In genomic region chr13:15018811-15019745, GRCm38 (mm10) we compare ENCODE assay signal across 11 mouse cellular contexts.
DNase-seq lines count a peak whose midpoint lies in the region; ATAC-seq and TF ChIP-seq lines count a peak whose summit lies in the region.
"Had no signal": no experiment of that assay in that cellular context is flagged by ENCODE, and none has a peak within 500 bp of the region (broad histone marks: within the 10 kb centered on the region; RNA-seq: fewer than 3 reads in every experiment).

No protein-coding gene starts in this region.

- no peak for TF ChIP-seq POLR2A in thymus, adult 2 months (IDR thresholded peaks at IDR 0.05; ENCODE audit: control insufficient read depth, extremely low read depth, insufficient read depth, low read length, poor library complexity)

- no peaks in the 10 kb centered on the region for H3K27me3 ChIP-seq in limb, embryonic 12.5 days
- H3K27me3 ChIP-seq in limb, embryonic 10.5 days (ENCODE audit: low read depth, poor library complexity, severe bottlenecking) = no peaks in the 10 kb centered on the region
- H3K27me3 ChIP-seq in limb, embryonic 15.5 days = no peaks in the 10 kb centered on the region
- H3K27me3 ChIP-seq in thymus, adult 2 months (ENCODE audit: control insufficient read depth, insufficient read depth, low read length) = no peaks in the 10 kb centered on the region
- H3K27me3 ChIP-seq: liver, embryonic 15.5 days had no signal

- WGBS in limb, embryonic 12.5 days = 35% methylated on average over 16 of the region's 16 CpGs
- 54% methylated on average over 16 of the region's 16 CpGs for whole genome bisulfite sequencing in limb, embryonic 10.5 days
- 31% methylated on average over 16 of the region's 16 CpGs for WGBS in limb, embryonic 15.5 days
- WGBS in thymus, adult 2 months = 80% methylated on average over 16 of the region's 16 CpGs

- no peak; the same call in 1 of the 2 replicates for ATAC-seq in limb, embryonic 12.5 days (ENCODE audit: insufficient number of reproducible peaks, insufficient read depth, low FRiP score, low TSS enrichment, low read depth)
- ATAC-seq in limb, embryonic 15.5 days (ENCODE audit: insufficient number of reproducible peaks, low FRiP score, low TSS enrichment, low read depth) = peak; percentile 40; the same call in 1 of the 2 replicates

- no peak overlapping the region for H3K4me3 ChIP-seq in limb, embryonic 12.5 days (replicated peaks)
- H3K4me3 ChIP-seq in limb, embryonic 10.5 days = no peak overlapping the region
- H3K4me3 ChIP-seq in limb, embryonic 15.5 days = no peak overlapping the region
- no peak overlapping the region for H3K4me3 ChIP-seq in thymus, adult 2 months (ENCODE audit: control insufficient read depth, insufficient read depth, low read length)
- H3K4me3 ChIP-seq: liver, embryonic 15.5 days had no signal

- H3K27ac ChIP-seq in limb, embryonic 12.5 days = 0 out of 2 replicates have a peak overlapping the region, but pooled peaks have one; percentile 18
- H3K27ac ChIP-seq in limb, embryonic 10.5 days = no peak overlapping the region
- peak overlapping the region; percentile 61 for H3K27ac ChIP-seq in limb, embryonic 15.5 days
- no peak overlapping the region for H3K27ac ChIP-seq in thymus, adult 2 months (ENCODE audit: control insufficient read depth, insufficient read depth, low read length)
- H3K27ac ChIP-seq: liver, embryonic 15.5 days had no signal

- H3K4me1 ChIP-seq in limb, embryonic 12.5 days (replicated peaks) = peaks cover 13% of the 10 kb centered on the region
- 0 out of 2 replicates have a peak, but pooled peaks cover 8% of the 10 kb centered on the region for H3K4me1 ChIP-seq in limb, embryonic 10.5 days
- H3K4me1 ChIP-seq in limb, embryonic 15.5 days = peaks cover 14% of the 10 kb centered on the region
- no peaks in the 10 kb centered on the region for H3K4me1 ChIP-seq in thymus, adult 2 months (replicated peaks; ENCODE audit: control insufficient read depth, insufficient read depth, low read length)
- H3K4me1 ChIP-seq: liver, embryonic 15.5 days had no signal

- no peak overlapping the region for H3K4me2 ChIP-seq in limb, embryonic 12.5 days
- H3K4me2 ChIP-seq in limb, embryonic 15.5 days = peak overlapping the region; percentile 19
- H3K4me2 ChIP-seq: liver, embryonic 15.5 days; midbrain, embryonic 11.5 days had no signal

- TF ChIP-seq CTCF in thymus, adult 2 months (IDR thresholded peaks at IDR 0.05; ENCODE audit: borderline replicate concordance, control insufficient read depth, extremely low read depth, insufficient read depth, low read length, poor library complexity) = no peak

- no peaks in the 10 kb centered on the region for H3K36me3 ChIP-seq in limb, embryonic 12.5 days
- H3K36me3 ChIP-seq in limb, embryonic 10.5 days = no peaks in the 10 kb centered on the region
- H3K36me3 ChIP-seq in limb, embryonic 15.5 days = no peaks in the 10 kb centered on the region
- no peaks in the 10 kb centered on the region for H3K36me3 ChIP-seq in thymus, adult 2 months (ENCODE audit: control insufficient read depth, insufficient read depth, low read length)
- H3K36me3 ChIP-seq: liver, embryonic 15.5 days had no signal

- no peak for DNase-seq in limb, embryonic 10.5 days (ENCODE audit: low spot score)
- peak; percentile 12 for DNase-seq in gonadal fat pad, adult 2 months (ENCODE audit: low read depth)
- peak; percentile 48 for DNase-seq in kidney, adult 9 months
- DNase-seq in thymus, adult 2 months = no peak
- DNase-seq in cerebellum, adult 11 months = no peak
- DNase-seq in urinary bladder, adult 18-20 months (ENCODE audit: low spot score in 2 of 2) = no peak
- DNase-seq: cerebellum, adult 8-10 months had no signal

- no peaks in the 10 kb centered on the region for H3K9me3 ChIP-seq in limb, embryonic 12.5 days
- H3K9me3 ChIP-seq in limb, embryonic 10.5 days (replicated peaks) = no peaks in the 10 kb centered on the region
- no peaks in the 10 kb centered on the region for H3K9me3 ChIP-seq in limb, embryonic 15.5 days
- H3K9me3 ChIP-seq: liver, embryonic 15.5 days had no signal

- H3K9ac ChIP-seq in limb, embryonic 12.5 days (replicated peaks) = no peak overlapping the region
- no peak overlapping the region for H3K9ac ChIP-seq in limb, embryonic 15.5 days
- H3K9ac ChIP-seq: liver, embryonic 15.5 days had no signal

Comparison
In these comparisons a context has a peak if more than half of its experiments do, and no peak if none do; other contexts are left out.
1. H3K27ac ChIP-seq: peak in limb, embryonic 12.5 days (single experiment) and limb, embryonic 15.5 days (single experiment); none in limb, embryonic 10.5 days (single experiment) and thymus, adult 2 months (single experiment).
2. DNase-seq: peak in gonadal fat pad, adult 2 months (single experiment) and kidney, adult 9 months (single experiment); none in limb, embryonic 10.5 days (single experiment), thymus, adult 2 months (single experiment), cerebellum, adult 11 months (single experiment) and urinary bladder, adult 18-20 months (0 of 2).